Mouse (Mus musculus) E14TG2a.4 (cell line): ENCODE measurements around the gene St5.

ENCODE experiments used
- CTCF ChIP-seq: conservative IDR thresholded peaks from 2 replicates; pipeline ENCODE4 v1.5.1; 2014; ENCODE audit warnings: low read length
- NANOG ChIP-seq: IDR thresholded peaks from 2 replicates; pipeline ENCODE4 v1.6.1; 2014; ENCODE audit warnings: borderline replicate concordance, low read length, mixed read lengths
- POU5F1 ChIP-seq: IDR thresholded peaks from 2 replicates; pipeline ENCODE4 v1.6.1; 2014; ENCODE audit warnings: low read length, borderline replicate concordance

- TF ChIP-seq CTCF (no peak), POU5F1 (no peak), NANOG (no peak)
Measured at GRCm38 (mm10) chr7:109561466-109562153, 141.8 kb downstream of the St5 start.
